Mouse (Mus musculus): ENCODE data around the gene Clic1. TPM values are rescaled to one million over a fixed set of nuclear protein-coding genes. Genes with fewer than 3 reads are reported as not detected.
A peak's percentile ranks its signal among the peaks of the same experiment; 100 is the strongest.

Gene Clic1
- polyA plus RNA-seq, 1 experiment from 2014 or later, result 89.7 TPM

- Histone ChIP-seq H3K4me2 (ENCODE audit: low read depth) (no peak overlapping the region), H3K9me3 (ENCODE audit: control insufficient read depth, low read length) (no peaks in the 10 kb centered on the region), H3K36me3 (ENCODE audit: control insufficient read depth, insufficient read depth, low read length) (peaks cover 20% of the 10 kb centered on the region), H3K4me3 (ENCODE audit: low read depth, low read length) (no peak overlapping the region), H3K4me1 (ENCODE audit: control insufficient read depth, insufficient read depth, low read length) (no peaks in the 10 kb centered on the region), H3K9ac (ENCODE audit: low read length) (no peak overlapping the region; the same call in 1 of the 2 replicates), H3K27me3 (ENCODE audit: control insufficient read depth, insufficient read depth, low read length) (no peaks in the 10 kb centered on the region), H3K27ac (ENCODE audit: low read depth, low read length) (no peak overlapping the region)
- 88% methylated on average over 12 of the region's 12 CpGs for WGBS
- DNase-seq (ENCODE audit: low spot score) (no peak), ATAC-seq (ENCODE audit: insufficient read depth, low FRiP score, low TSS enrichment) (no peak)
Measured at GRCm38 (mm10) chr17:35097164-35097655, 47.4 kb downstream of the Clic1 start.

GRCm38 (mm10) chr17:35100196-35100765 lies 50.5 kb downstream of the Clic1 start:
- no peaks in the 10 kb centered on the region for H3K4me1 ChIP-seq (ENCODE audit: control insufficient read depth, insufficient read depth, low read length)
- DNase-seq (ENCODE audit: low spot score) (no peak), ATAC-seq (ENCODE audit: insufficient read depth, low FRiP score, low TSS enrichment) (no peak)
- no peaks in the 10 kb centered on the region for H3K27me3 ChIP-seq (ENCODE audit: control insufficient read depth, insufficient read depth, low read length)
- H3K9me3 ChIP-seq (ENCODE audit: control insufficient read depth, low read length), result no peaks in the 10 kb centered on the region
- WGBS, result 77% methylated on average over 10 of the region's 10 CpGs
- H3K36me3 ChIP-seq (ENCODE audit: control insufficient read depth, insufficient read depth, low read length), result peaks cover 20% of the 10 kb centered on the region
- H3K4me2 ChIP-seq (ENCODE audit: low read depth), result no peak overlapping the region
- H3K4me3 ChIP-seq (ENCODE audit: low read depth, low read length), result no peak overlapping the region
- H3K27ac ChIP-seq (ENCODE audit: low read depth, low read length), result no peak overlapping the region
- H3K9ac ChIP-seq (ENCODE audit: low read length), result no peak overlapping the region

DNA sequence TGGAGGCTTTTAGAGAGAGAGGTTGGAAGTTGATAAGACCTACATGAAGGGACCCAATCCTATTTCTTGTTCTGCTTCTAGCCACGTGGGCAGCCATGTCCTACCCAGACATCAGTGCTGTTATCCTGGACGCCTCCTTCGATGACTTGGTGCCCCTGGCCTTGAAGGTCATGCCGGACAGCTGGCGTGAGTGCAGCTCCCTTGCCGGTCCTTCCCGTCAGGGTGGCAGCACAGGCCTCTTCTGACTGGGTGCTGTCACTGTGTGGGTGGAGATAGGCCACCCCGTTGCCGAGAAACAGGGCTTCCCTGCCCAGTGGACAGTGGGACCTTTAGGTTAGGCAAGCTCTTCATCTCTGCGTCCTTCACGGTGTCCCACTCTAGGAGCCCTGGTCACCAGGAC lies 51.4 kb downstream of the Clic1 start:
- Histone ChIP-seq H3K4me1 (ENCODE audit: control insufficient read depth, insufficient read depth, low read length) (no peaks in the 10 kb centered on the region), H3K27me3 (ENCODE audit: control insufficient read depth, insufficient read depth, low read length) (no peaks in the 10 kb centered on the region), H3K9ac (ENCODE audit: low read length) (no peak overlapping the region), H3K4me3 (ENCODE audit: low read depth, low read length) (no peak overlapping the region), H3K9me3 (ENCODE audit: control insufficient read depth, low read length) (no peaks in the 10 kb centered on the region), H3K27ac (ENCODE audit: low read depth, low read length) (no peak overlapping the region), H3K4me2 (ENCODE audit: low read depth) (no peak overlapping the region), H3K36me3 (ENCODE audit: control insufficient read depth, insufficient read depth, low read length) (peaks cover 20% of the 10 kb centered on the region)
- ATAC-seq (ENCODE audit: insufficient read depth, low FRiP score, low TSS enrichment) (no peak), DNase-seq (ENCODE audit: low spot score) (no peak)
- WGBS, result 94% methylated on average over 11 of the region's 11 CpGs

DNA sequence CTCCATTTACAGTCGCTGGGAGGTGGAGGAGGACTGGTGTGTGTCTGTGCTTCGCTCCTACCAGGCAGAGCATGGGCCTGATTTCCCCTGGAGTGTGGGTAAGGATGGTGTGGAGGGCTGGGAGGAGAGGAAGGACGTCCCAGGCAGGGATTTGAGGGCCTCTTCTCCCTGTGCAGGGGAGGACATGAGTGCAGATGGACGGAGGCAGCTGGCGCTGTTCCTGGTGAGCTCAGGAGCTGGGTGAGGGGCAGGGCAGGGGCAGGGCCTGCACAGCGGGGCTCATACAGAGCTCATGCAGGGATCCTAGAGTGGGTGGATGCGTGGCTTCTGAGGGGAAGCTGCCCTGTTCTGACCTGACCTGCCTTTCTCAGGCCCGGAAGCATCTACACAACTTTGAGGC lies 52.5 kb downstream of the Clic1 start:
- Histone ChIP-seq H3K9ac (ENCODE audit: low read length) (no peak overlapping the region), H3K27ac (ENCODE audit: low read depth, low read length) (no peak overlapping the region), H3K9me3 (ENCODE audit: control insufficient read depth, low read length) (no peaks in the 10 kb centered on the region), H3K4me2 (ENCODE audit: low read depth) (no peak overlapping the region), H3K4me1 (ENCODE audit: control insufficient read depth, insufficient read depth, low read length) (no peaks in the 10 kb centered on the region), H3K27me3 (ENCODE audit: control insufficient read depth, insufficient read depth, low read length) (no peaks in the 10 kb centered on the region), H3K36me3 (ENCODE audit: control insufficient read depth, insufficient read depth, low read length) (peaks cover 15% of the 10 kb centered on the region), H3K4me3 (ENCODE audit: low read depth, low read length) (no peak overlapping the region)
- DNase-seq (ENCODE audit: low spot score), result no peak
- 82% methylated on average over 8 of the region's 8 CpGs for WGBS
- ATAC-seq (ENCODE audit: insufficient read depth, low FRiP score, low TSS enrichment), result no peak

DNA sequence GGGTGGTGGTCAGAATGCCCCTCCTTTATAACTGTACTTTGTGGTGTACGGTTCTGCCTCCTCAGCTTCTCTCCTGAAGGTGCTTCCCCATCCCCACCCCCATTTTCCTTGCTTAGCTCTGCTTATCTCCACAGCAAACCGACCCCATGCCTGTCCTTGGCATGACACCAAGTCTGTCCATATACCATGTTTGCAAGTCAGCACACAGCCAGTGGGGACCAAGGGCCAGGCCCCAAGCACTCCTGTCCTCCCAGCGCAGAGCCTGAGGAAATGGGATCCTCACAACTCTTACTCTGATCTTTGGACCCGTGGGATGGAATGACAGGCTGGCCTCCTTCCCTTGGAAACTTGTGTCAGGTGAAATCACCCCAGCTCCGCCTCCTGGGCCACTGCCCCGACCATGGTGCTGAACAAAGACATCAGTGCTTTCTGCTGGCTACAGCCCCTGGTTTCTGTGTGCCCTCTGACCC lies 53.5 kb downstream of the Clic1 start:
- Histone ChIP-seq H3K9me3 (ENCODE audit: control insufficient read depth, low read length) (no peaks in the 10 kb centered on the region), H3K27me3 (ENCODE audit: control insufficient read depth, insufficient read depth, low read length) (no peaks in the 10 kb centered on the region), H3K9ac (ENCODE audit: low read length) (0 out of 2 replicates have a peak overlapping the region, but pooled peaks have one; percentile 4), H3K4me2 (ENCODE audit: low read depth) (no peak overlapping the region), H3K4me1 (ENCODE audit: control insufficient read depth, insufficient read depth, low read length) (no peaks in the 10 kb centered on the region), H3K27ac (ENCODE audit: low read depth, low read length) (no peak overlapping the region), H3K4me3 (ENCODE audit: low read depth, low read length) (no peak overlapping the region), H3K36me3 (ENCODE audit: control insufficient read depth, insufficient read depth, low read length) (peaks cover 15% of the 10 kb centered on the region)
- ATAC-seq (ENCODE audit: insufficient read depth, low FRiP score, low TSS enrichment) (no peak), DNase-seq (ENCODE audit: low spot score) (no peak)
- 71% methylated on average over 6 of the region's 6 CpGs for WGBS

DNA sequence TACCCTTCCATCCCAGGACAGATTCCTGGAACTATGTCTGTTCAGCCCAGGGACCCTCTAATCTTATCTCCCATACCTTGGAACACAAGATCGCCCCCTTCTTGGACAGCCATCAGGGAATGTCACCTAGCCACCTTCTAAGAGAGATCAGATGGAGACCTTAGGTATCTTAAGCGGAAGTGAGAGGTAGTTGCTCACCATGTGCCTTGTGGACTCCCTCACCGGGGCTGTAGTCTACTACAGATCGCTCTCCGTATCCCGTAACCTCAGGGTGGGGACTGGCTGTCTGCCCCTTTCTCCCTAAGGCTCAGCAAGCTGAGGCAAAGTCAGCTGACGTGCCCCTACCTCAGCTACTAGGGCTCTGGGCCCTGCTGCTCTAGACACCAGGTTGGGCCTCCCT lies 54.3 kb downstream of the Clic1 start:
- DNase-seq (ENCODE audit: low spot score), result no peak
- no peaks in the 10 kb centered on the region for H3K9me3 ChIP-seq (ENCODE audit: control insufficient read depth, low read length)
- H3K4me2 ChIP-seq (ENCODE audit: low read depth), result no peak overlapping the region
- no peak overlapping the region for H3K4me3 ChIP-seq (ENCODE audit: low read depth, low read length)
- no peak overlapping the region for H3K27ac ChIP-seq (ENCODE audit: low read depth, low read length)
- no peaks in the 10 kb centered on the region for H3K4me1 ChIP-seq (ENCODE audit: control insufficient read depth, insufficient read depth, low read length)
- H3K27me3 ChIP-seq (ENCODE audit: control insufficient read depth, insufficient read depth, low read length), result no peaks in the 10 kb centered on the region
- no peak for ATAC-seq (ENCODE audit: insufficient read depth, low FRiP score, low TSS enrichment)
- H3K36me3 ChIP-seq (ENCODE audit: control insufficient read depth, insufficient read depth, low read length), result peaks cover 13% of the 10 kb centered on the region
- WGBS, result 90% methylated on average over 7 of the region's 7 CpGs
- H3K9ac ChIP-seq (ENCODE audit: low read length), result no peak overlapping the region

DNA sequence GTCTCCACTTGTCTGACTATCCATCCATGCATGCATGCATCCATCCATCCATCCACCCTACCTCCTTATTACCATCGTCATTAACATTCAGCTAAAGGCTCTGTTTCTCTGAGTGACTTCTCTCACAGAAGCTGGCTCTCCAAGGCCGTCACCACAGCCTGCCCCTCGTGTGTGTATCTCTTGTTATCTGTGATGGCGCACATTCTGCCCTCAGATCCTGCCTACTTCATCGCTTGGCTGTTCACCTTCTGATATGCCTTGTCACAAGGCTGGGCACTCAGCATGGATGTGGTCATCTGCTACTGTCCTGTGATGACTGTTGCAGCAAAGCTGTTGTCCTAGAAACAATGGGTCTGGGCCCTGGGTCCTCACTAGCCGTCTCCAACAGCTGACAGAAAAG lies 55.0 kb downstream of the Clic1 start:
- ATAC-seq (ENCODE audit: insufficient read depth, low FRiP score, low TSS enrichment), result no peak
- Histone ChIP-seq H3K27ac (ENCODE audit: low read depth, low read length) (no peak overlapping the region), H3K4me3 (ENCODE audit: low read depth, low read length) (no peak overlapping the region), H3K4me1 (ENCODE audit: control insufficient read depth, insufficient read depth, low read length) (no peaks in the 10 kb centered on the region), H3K4me2 (ENCODE audit: low read depth) (no peak overlapping the region), H3K9ac (ENCODE audit: low read length) (no peak overlapping the region), H3K27me3 (ENCODE audit: control insufficient read depth, insufficient read depth, low read length) (no peaks in the 10 kb centered on the region), H3K9me3 (ENCODE audit: control insufficient read depth, low read length) (no peaks in the 10 kb centered on the region), H3K36me3 (ENCODE audit: control insufficient read depth, insufficient read depth, low read length) (peaks cover 13% of the 10 kb centered on the region)
- 78% methylated on average over 6 of the region's 6 CpGs for WGBS
- no peak for DNase-seq (ENCODE audit: low spot score)

DNA sequence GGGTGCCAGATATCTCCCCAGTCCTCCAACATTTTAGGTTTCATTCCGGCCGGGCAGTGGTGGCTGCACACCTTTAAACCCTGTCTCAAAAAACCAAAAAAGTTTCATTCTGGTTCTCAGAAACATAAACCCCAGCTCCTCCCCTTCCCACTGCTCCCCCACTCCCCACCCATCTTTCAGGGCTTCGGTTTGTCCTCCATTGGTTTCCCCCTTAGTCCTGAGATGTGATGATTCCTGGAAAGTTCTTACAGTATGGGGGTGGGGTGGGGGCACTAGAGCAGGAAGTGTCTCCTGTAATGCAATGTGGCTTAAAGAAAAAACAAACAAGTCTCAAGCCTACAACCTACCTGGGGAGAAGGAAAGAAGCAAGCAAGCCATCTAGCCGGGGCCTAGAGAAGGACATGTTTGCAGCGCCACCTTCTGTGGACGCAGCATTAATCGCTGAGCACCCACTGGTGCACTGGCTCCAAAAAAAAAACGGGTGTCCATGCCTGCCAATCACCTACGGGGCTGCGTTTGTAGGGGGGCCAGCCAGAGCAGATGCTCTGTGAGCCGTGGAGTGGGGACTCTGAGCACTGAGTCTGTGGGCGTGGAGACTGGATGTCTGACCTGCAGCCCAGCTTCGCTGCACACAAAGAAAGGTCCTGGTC lies 56.1 kb downstream of the Clic1 start:
- Histone ChIP-seq H3K27me3 (ENCODE audit: control insufficient read depth, insufficient read depth, low read length) (no peaks in the 10 kb centered on the region), H3K9me3 (ENCODE audit: control insufficient read depth, low read length) (no peaks in the 10 kb centered on the region), H3K4me3 (ENCODE audit: low read depth, low read length) (no peak overlapping the region), H3K36me3 (ENCODE audit: control insufficient read depth, insufficient read depth, low read length) (peaks cover 11% of the 10 kb centered on the region), H3K4me2 (ENCODE audit: low read depth) (0 out of 2 replicates have a peak overlapping the region, but pooled peaks have one; percentile 19), H3K27ac (ENCODE audit: low read depth, low read length) (no peak overlapping the region), H3K9ac (ENCODE audit: low read length) (peak overlapping the region; percentile 47), H3K4me1 (ENCODE audit: control insufficient read depth, insufficient read depth, low read length) (no peaks in the 10 kb centered on the region)
- DNase-seq (ENCODE audit: low spot score) (peak; percentile 47), ATAC-seq (ENCODE audit: insufficient read depth, low FRiP score, low TSS enrichment) (no peak)
- 27% methylated on average over 13 of the region's 13 CpGs for WGBS

- WGBS, result 78% methylated on average over 3 of the region's 3 CpGs
- H3K4me1 ChIP-seq (ENCODE audit: control insufficient read depth, insufficient read depth, low read length), result no peaks in the 10 kb centered on the region
- H3K9ac ChIP-seq (ENCODE audit: low read length), result no peak overlapping the region; the same call in 1 of the 2 replicates
- H3K9me3 ChIP-seq (ENCODE audit: control insufficient read depth, low read length), result no peaks in the 10 kb centered on the region
- H3K36me3 ChIP-seq (ENCODE audit: control insufficient read depth, insufficient read depth, low read length), result peaks cover 10% of the 10 kb centered on the region
- no peak overlapping the region for H3K4me3 ChIP-seq (ENCODE audit: low read depth, low read length)
- DNase-seq (ENCODE audit: low spot score), result no peak
- no peak overlapping the region for H3K4me2 ChIP-seq (ENCODE audit: low read depth)
- H3K27ac ChIP-seq (ENCODE audit: low read depth, low read length), result no peak overlapping the region
- ATAC-seq (ENCODE audit: insufficient read depth, low FRiP score, low TSS enrichment), result no peak
- H3K27me3 ChIP-seq (ENCODE audit: control insufficient read depth, insufficient read depth, low read length), result no peaks in the 10 kb centered on the region
Measured at GRCm38 (mm10) chr17:35106522-35106921, 56.8 kb downstream of the Clic1 start.

Measured in neural tube, embryonic 11.5 days (tissue).